ENCODE assay signal across 22 mouse cellular contexts in genomic region chr3:69763630-69764565, GRCm38 (mm10). TPM values are rescaled to one million over a fixed set of nuclear protein-coding genes. Genes with fewer than 3 reads are reported as not detected.
A peak's percentile ranks its signal among the peaks of the same experiment; 100 is the strongest.
DNase-seq lines count a peak whose midpoint lies in the region; ATAC-seq and TF ChIP-seq lines count a peak whose summit lies in the region.
"Had no signal": no experiment of that assay in that cellular context is flagged by ENCODE, and none has a peak within 500 bp of the region (broad histone marks: within the 10 kb centered on the region; RNA-seq: fewer than 3 reads in every experiment).

No protein-coding gene starts in this region.

- H3K9me3 ChIP-seq in forebrain, embryonic 13.5 days (replicated peaks): no peaks in the 10 kb centered on the region
- H3K9me3 ChIP-seq in forebrain, embryonic 14.5 days (replicated peaks; ENCODE audit: control insufficient read depth, low read length): no peaks in the 10 kb centered on the region
- no peaks in the 10 kb centered on the region for H3K9me3 ChIP-seq in liver, embryonic 11.5 days (ENCODE audit: control insufficient read depth, low read length)
- no peaks in the 10 kb centered on the region for H3K9me3 ChIP-seq in liver, postnatal 0 days (ENCODE audit: low read length)
- H3K9me3 ChIP-seq: forebrain, embryonic 12.5 days; heart, embryonic 12.5 days; liver, embryonic 12.5 days had no signal

- 0 out of 2 replicates have a peak, but pooled peaks have one; percentile 10 for ATAC-seq in forebrain, embryonic 13.5 days
- ATAC-seq in forebrain, embryonic 14.5 days: no peak
- ATAC-seq in liver, embryonic 11.5 days (replicated peaks; ENCODE audit: low FRiP score): 0 out of 2 replicates have a peak, but pooled peaks have one; percentile 18
- ATAC-seq in liver, postnatal 0 days: no peak
- ATAC-seq in CD4-positive, CD25-positive, alpha-beta regulatory T cell, adult 4 months: no peak
- ATAC-seq: liver, embryonic 12.5 days had no signal

- no peak overlapping the region for H3K9ac ChIP-seq in forebrain, embryonic 13.5 days
- H3K9ac ChIP-seq in forebrain, embryonic 14.5 days (ENCODE audit: low read length): no peak overlapping the region
- H3K9ac ChIP-seq in liver, embryonic 11.5 days (ENCODE audit: low read depth, low read length): no peak overlapping the region
- no peak overlapping the region for H3K9ac ChIP-seq in liver, postnatal 0 days (replicated peaks)
- H3K9ac ChIP-seq: forebrain, embryonic 12.5 days; heart, embryonic 12.5 days; liver, embryonic 12.5 days; lung, embryonic 14.5 days had no signal

- DNase-seq in forebrain, embryonic 14.5 days (ENCODE audit: low spot score): no peak
- no peak for DNase-seq in liver, embryonic 11.5 days (ENCODE audit: low spot score)
- no peak for DNase-seq in liver, postnatal 0 days
- peak; percentile 67 for DNase-seq in ZHBTc4 (ENCODE audit: low read depth, low spot score)
- DNase-seq in monocyte, adult 2 months (ENCODE audit: low read depth in 1 of 2, low spot score in 2 of 2): peak; percentile 15 to 27
- DNase-seq in gastrocnemius, adult 2 months: no peak
- DNase-seq: adrenal gland, adult 8-10 months; cerebellum, adult 9-10 months; heart, postnatal 14 days; kidney, adult 8-10 months; kidney, postnatal 4 days; layer of hippocampus, adult 9-11 months; midbrain, embryonic 14.5 days; thymus, postnatal 14 days had no signal

- H3K27me3 ChIP-seq in forebrain, embryonic 13.5 days: no peaks in the 10 kb centered on the region
- no peaks in the 10 kb centered on the region for H3K27me3 ChIP-seq in forebrain, embryonic 14.5 days (replicated peaks; ENCODE audit: control insufficient read depth, insufficient read depth, low read length)
- no peaks in the 10 kb centered on the region for H3K27me3 ChIP-seq in liver, embryonic 11.5 days (replicated peaks; ENCODE audit: control insufficient read depth, insufficient read depth, low read length)
- H3K27me3 ChIP-seq in liver, postnatal 0 days (ENCODE audit: insufficient read depth, low read length): no peaks in the 10 kb centered on the region
- H3K27me3 ChIP-seq: forebrain, embryonic 12.5 days; heart, embryonic 12.5 days; liver, embryonic 12.5 days had no signal

- TF ChIP-seq EP300 in liver, postnatal 0 days (IDR thresholded peaks at IDR 0.05; ENCODE audit: low read depth): no peak

- H3K36me3 ChIP-seq in forebrain, embryonic 13.5 days (ENCODE audit: poor library complexity, severe bottlenecking): peaks cover 38% of the 10 kb centered on the region
- H3K36me3 ChIP-seq in forebrain, embryonic 14.5 days (ENCODE audit: control insufficient read depth, insufficient read depth, low read length): peaks cover 18% of the 10 kb centered on the region; the same call in 1 of the 2 replicates
- H3K36me3 ChIP-seq in liver, embryonic 11.5 days (ENCODE audit: control insufficient read depth, insufficient read depth, low read length): peaks cover 4% of the 10 kb centered on the region; the same call in 1 of the 2 replicates
- 0 out of 2 replicates have a peak, but pooled peaks cover 2% of the 10 kb centered on the region for H3K36me3 ChIP-seq in liver, postnatal 0 days (replicated peaks; ENCODE audit: insufficient read depth, low read length)

- no peak overlapping the region for H3K4me2 ChIP-seq in forebrain, embryonic 13.5 days
- H3K4me2 ChIP-seq in forebrain, embryonic 14.5 days (ENCODE audit: low read length): no peak overlapping the region
- H3K4me2 ChIP-seq in liver, embryonic 11.5 days: no peak overlapping the region
- H3K4me2 ChIP-seq in liver, postnatal 0 days (ENCODE audit: low read depth, low read length): no peak overlapping the region
- H3K4me2 ChIP-seq: forebrain, embryonic 12.5 days; heart, embryonic 12.5 days; liver, embryonic 12.5 days; lung, embryonic 14.5 days had no signal

- H3K4me3 ChIP-seq in forebrain, embryonic 13.5 days: no peak overlapping the region
- no peak overlapping the region for H3K4me3 ChIP-seq in forebrain, embryonic 14.5 days (ENCODE audit: low read depth, low read length)
- no peak overlapping the region for H3K4me3 ChIP-seq in liver, embryonic 11.5 days (ENCODE audit: low read depth, low read length)
- no peak overlapping the region for H3K4me3 ChIP-seq in liver, postnatal 0 days (ENCODE audit: low read depth, low read length)
- H3K4me3 ChIP-seq in gastrocnemius, adult 2 months: no peak overlapping the region
- H3K4me3 ChIP-seq: forebrain, embryonic 12.5 days; heart, embryonic 12.5 days; left cerebral cortex, adult 2 months; liver, embryonic 12.5 days had no signal

- intact Hi-C loops in gastrocnemius, adult 2 months (cut with DNase I): no loop called here

- H3K4me1 ChIP-seq in forebrain, embryonic 13.5 days: no peaks in the 10 kb centered on the region
- H3K4me1 ChIP-seq in forebrain, embryonic 14.5 days (ENCODE audit: control insufficient read depth, insufficient read depth, low read length): no peaks in the 10 kb centered on the region
- no peaks in the 10 kb centered on the region for H3K4me1 ChIP-seq in liver, embryonic 11.5 days (replicated peaks; ENCODE audit: control insufficient read depth, insufficient read depth, low read length)
- no peaks in the 10 kb centered on the region for H3K4me1 ChIP-seq in liver, postnatal 0 days (ENCODE audit: insufficient read depth)
- H3K4me1 ChIP-seq: forebrain, embryonic 12.5 days; heart, embryonic 12.5 days; liver, embryonic 12.5 days had no signal

- 93% methylated on average over 21 of the region's 21 CpGs for WGBS in forebrain, embryonic 13.5 days
- 93% methylated on average over 21 of the region's 21 CpGs for WGBS in forebrain, embryonic 14.5 days
- WGBS in liver, embryonic 11.5 days: 84% methylated on average over 21 of the region's 21 CpGs
- WGBS in liver, postnatal 0 days (ENCODE audit: insufficient replicate concordance): 82% methylated on average over 21 of the region's 21 CpGs

- TF ChIP-seq CTCF in liver, postnatal 0 days (IDR thresholded peaks at IDR 0.05; ENCODE audit: low read depth): no peak
- TF ChIP-seq CTCF in gastrocnemius, adult 2 months (IDR thresholded peaks at IDR 0.05): no peak

- H3K27ac ChIP-seq in forebrain, embryonic 13.5 days: no peak overlapping the region
- H3K27ac ChIP-seq in forebrain, embryonic 14.5 days (ENCODE audit: low read depth, low read length): no peak overlapping the region
- H3K27ac ChIP-seq in liver, embryonic 11.5 days (ENCODE audit: low read depth, low read length): no peak overlapping the region
- H3K27ac ChIP-seq in liver, postnatal 0 days (ENCODE audit: low read depth): no peak overlapping the region
- no peak overlapping the region for H3K27ac ChIP-seq in gastrocnemius, adult 2 months
- H3K27ac ChIP-seq: forebrain, embryonic 12.5 days; left cerebral cortex, adult 2 months; liver, embryonic 12.5 days; macrophage had no signal

RNA-seq across cellular contexts. Expression of gene Nmd3, which starts 42.1 kb away (rescaled TPM):
- polyA plus RNA-seq in forebrain, embryonic 13.5 days (2015; fragmentation: Nextera tagmentation; extraction: Ambion mirVana): 113 and 126 TPM in 2 replicates
- 132 and 136 TPM in 2 replicates for polyA plus RNA-seq in forebrain, embryonic 14.5 days (2014; fragmentation: Nextera tagmentation; extraction: Ambion mirVana)
- polyA plus RNA-seq in liver, embryonic 11.5 days (2014; fragmentation: Nextera tagmentation; extraction: Ambion mirVana): 173 and 187 TPM in 2 replicates
- polyA plus RNA-seq in liver, postnatal 0 days (2015; fragmentation: Nextera tagmentation; extraction: Ambion mirVana): 64.0 and 69.9 TPM in 2 replicates
- total RNA-seq in gastrocnemius, adult 2 months (2021): 10 to 100 TPM; 31.9 to 33.8 TPM
- polyA plus RNA-seq in CD4-positive, CD25-positive, alpha-beta regulatory T cell, adult 4 months (2017; shearing (Covaris generic)): 100 to 1,000 TPM; 138 to 139 TPM

Comparison
In these comparisons a context has a peak if more than half of its experiments do, and no peak if none do; other contexts are left out.
1. ATAC-seq: peak in forebrain, embryonic 13.5 days (single experiment) and liver, embryonic 11.5 days (single experiment); none in forebrain, embryonic 14.5 days (single experiment), liver, postnatal 0 days (single experiment) and CD4-positive, CD25-positive, alpha-beta regulatory T cell, adult 4 months (single experiment).
2. DNase-seq: peak in ZHBTc4 (single experiment) and monocyte, adult 2 months (2 of 2); none in forebrain, embryonic 14.5 days (single experiment), liver, embryonic 11.5 days (single experiment), liver, postnatal 0 days (single experiment) and gastrocnemius, adult 2 months (single experiment).